Mouse (Mus musculus): ENCODE data around the gene Glrx.
A peak's percentile ranks its signal among the peaks of the same experiment; 100 is the strongest.
"Not testable (repeated sequence)": the region's sequence is repeated elsewhere in the genome, so short reads cannot be mapped to it uniquely, and the experiment has no call there.

Glrx gene

GRCm38 (mm10) chr13:75839719-75840481 is at the start of gene Glrx:
Glrx (plus strand) TSS chr13:75839868.
- DNase-seq (ENCODE audit: low spot score in 2 of 2), result peak; percentile 49

GRCm38 (mm10) chr13:75790550-75791205 is 49.0 kb upstream of the Glrx start:
- DNase-seq (ENCODE audit: low spot score in 2 of 2), result no peak

GRCm38 (mm10) chr13:75793863-75794629 is 45.6 kb upstream of the Glrx start:
- no peak for DNase-seq (ENCODE audit: low spot score in 2 of 2)

GRCm38 (mm10) chr13:75797369-75798141 is 42.1 kb upstream of the Glrx start:
- DNase-seq (ENCODE audit: low spot score in 2 of 2), result peak; percentile 94

GRCm38 (mm10) chr13:75798413-75799302 is 41.0 kb upstream of the Glrx start:
- DNase-seq (ENCODE audit: low spot score in 2 of 2), result peak in 1 of 2 experiments; percentile 31

- DNase-seq (ENCODE audit: low spot score in 2 of 2), result no peak
Observed at GRCm38 (mm10) chr13:75799421-75799820, 40.2 kb upstream of the Glrx start.

- no peak for DNase-seq (ENCODE audit: low spot score in 2 of 2)
Observed at GRCm38 (mm10) chr13:75807969-75808368, 31.7 kb upstream of the Glrx start.

GRCm38 (mm10) chr13:75809957-75810356 is 29.7 kb upstream of the Glrx start:
- no peak for DNase-seq (ENCODE audit: low spot score in 2 of 2)

GRCm38 (mm10) chr13:75817183-75817582 is 22.5 kb upstream of the Glrx start:
- DNase-seq (ENCODE audit: low spot score in 2 of 2), result no peak

- DNase-seq (ENCODE audit: low spot score in 2 of 2), result no peak
Observed at GRCm38 (mm10) chr13:75818486-75818885, 21.2 kb upstream of the Glrx start.

- no peak for DNase-seq (ENCODE audit: low spot score in 2 of 2)
Observed at GRCm38 (mm10) chr13:75818945-75819706, 20.5 kb upstream of the Glrx start.

GRCm38 (mm10) chr13:75819898-75820297 is 19.8 kb upstream of the Glrx start:
- no peak for DNase-seq (ENCODE audit: low spot score in 2 of 2)

- DNase-seq (ENCODE audit: low spot score in 2 of 2), result not testable (repeated sequence)
Observed at GRCm38 (mm10) chr13:75822366-75822765, 17.3 kb upstream of the Glrx start.

GRCm38 (mm10) chr13:75823201-75823600 is 16.5 kb upstream of the Glrx start:
- no peak for DNase-seq (ENCODE audit: low spot score in 2 of 2)

GRCm38 (mm10) chr13:75824611-75825319 is 14.9 kb upstream of the Glrx start:
- DNase-seq (ENCODE audit: low spot score in 2 of 2), result no peak

- peak; percentile 11 to 12 for DNase-seq (ENCODE audit: low spot score in 2 of 2)
Observed at GRCm38 (mm10) chr13:75825388-75825787, 14.3 kb upstream of the Glrx start.

- DNase-seq (ENCODE audit: low spot score in 2 of 2), result no peak
Observed at GRCm38 (mm10) chr13:75830708-75831107, 9.0 kb upstream of the Glrx start.

- DNase-seq (ENCODE audit: low spot score in 2 of 2), result no peak
Observed at GRCm38 (mm10) chr13:75831710-75832109, 8.0 kb upstream of the Glrx start.

- DNase-seq (ENCODE audit: low spot score in 2 of 2), result no peak
Observed at GRCm38 (mm10) chr13:75832697-75833096, 7.0 kb upstream of the Glrx start.
